Mouse (Mus musculus) ovary, postnatal 14 days (tissue): ENCODE measurements around the gene Colgalt2.
"Not testable (repeated sequence)": the region's sequence is repeated elsewhere in the genome, so short reads cannot be mapped to it uniquely, and the experiment has no call there.

Experiments
- DNase-seq: peaks from one replicate; pipeline ENCODE4 v3.0.0; 2022; ENCODE audit warnings: low spot score

Gene Colgalt2

GRCm38 (mm10) chr1:152399790-152400555 is at the start of gene Colgalt2:
Colgalt2 (plus strand) TSS chr1:152399830.
- no peak for DNase-seq

- no peak for DNase-seq
Observed at GRCm38 (mm10) chr1:152356721-152357120, 42.9 kb upstream of the Colgalt2 start.

- DNase-seq, result no peak
Observed at GRCm38 (mm10) chr1:152368311-152369088, 31.1 kb upstream of the Colgalt2 start.

GRCm38 (mm10) chr1:152369139-152369538 is 30.5 kb upstream of the Colgalt2 start:
- DNase-seq, result peak; percentile 34

- no peak for DNase-seq
Observed at GRCm38 (mm10) chr1:152378311-152378710, 21.3 kb upstream of the Colgalt2 start.

GRCm38 (mm10) chr1:152384589-152384988 is 15.0 kb upstream of the Colgalt2 start:
- DNase-seq, result no peak

- not testable (repeated sequence) for DNase-seq
Observed at GRCm38 (mm10) chr1:152385693-152386092, 13.9 kb upstream of the Colgalt2 start.

GRCm38 (mm10) chr1:152386188-152386835 is 13.3 kb upstream of the Colgalt2 start, which contains the start of gene Tsen15:
Tsen15 (minus strand) TSS chr1:152386688.
- DNase-seq, result peak; percentile 87

GRCm38 (mm10) chr1:152389271-152389670 is 10.4 kb upstream of the Colgalt2 start:
- no peak for DNase-seq

- no peak for DNase-seq
Observed at GRCm38 (mm10) chr1:152394137-152394536, 5.5 kb upstream of the Colgalt2 start.

GRCm38 (mm10) chr1:152394956-152395515 is 4.6 kb upstream of the Colgalt2 start:
- no peak for DNase-seq

- DNase-seq, result no peak
Observed at GRCm38 (mm10) chr1:152398708-152399107, 922 bp upstream of the Colgalt2 start.

GRCm38 (mm10) chr1:152400556-152401540 is 1.2 kb downstream of the Colgalt2 start:
- DNase-seq, result no peak

- no peak for DNase-seq
Observed at GRCm38 (mm10) chr1:152407021-152407946, 7.7 kb downstream of the Colgalt2 start.

- DNase-seq, result no peak
Observed at GRCm38 (mm10) chr1:152409356-152409755, 9.7 kb downstream of the Colgalt2 start.

GRCm38 (mm10) chr1:152410657-152411056 is 11.0 kb downstream of the Colgalt2 start:
- no peak for DNase-seq

- no peak for DNase-seq
Observed at GRCm38 (mm10) chr1:152413116-152413515, 13.5 kb downstream of the Colgalt2 start.

- no peak for DNase-seq
Observed at GRCm38 (mm10) chr1:152413961-152414360, 14.3 kb downstream of the Colgalt2 start.

- no peak for DNase-seq
Observed at GRCm38 (mm10) chr1:152414451-152414850, 14.8 kb downstream of the Colgalt2 start.
